Comparison of ENCODE assay signal across 17 mouse cellular contexts in the genomic region with DNA sequence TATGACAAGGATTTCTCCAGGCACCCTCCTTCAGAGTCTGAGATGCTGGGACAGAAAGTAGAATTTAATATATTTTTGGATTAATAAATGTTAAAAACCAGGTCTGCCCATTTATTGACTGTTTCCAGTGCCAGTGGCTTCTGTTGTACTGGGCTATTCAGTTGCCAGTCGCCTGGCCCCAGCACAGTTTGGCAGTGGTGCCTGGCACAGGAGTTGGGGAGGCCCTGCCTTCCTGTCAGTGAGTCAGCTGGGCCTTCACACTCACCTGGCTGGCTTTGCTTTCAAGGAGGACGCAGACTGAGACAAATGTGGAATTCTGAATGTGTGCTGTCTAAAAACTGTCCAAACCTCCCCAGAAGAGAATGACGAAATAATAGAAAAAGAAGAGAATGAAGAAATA. TPM values are rescaled to one million over a fixed set of nuclear protein-coding genes. Genes with fewer than 3 reads are reported as not detected.
"Had no signal": no experiment of that assay in that cellular context is flagged by ENCODE, and none has a peak within 500 bp of the region (broad histone marks: within the 10 kb centered on the region; RNA-seq: fewer than 3 reads in every experiment).

No protein-coding gene starts in this region.

- H3K9ac ChIP-seq: kidney, embryonic 15.5 days; liver, embryonic 13.5 days; liver, postnatal 0 days; lung, embryonic 15.5 days; midbrain, embryonic 15.5 days; neural tube, embryonic 13.5 days had no signal

- H3K4me1 ChIP-seq: liver, embryonic 13.5 days; lung, embryonic 15.5 days; midbrain, embryonic 15.5 days; neural tube, embryonic 13.5 days had no signal

- H3K9me3 ChIP-seq: kidney, embryonic 15.5 days; limb, embryonic 10.5 days; liver, embryonic 13.5 days; lung, embryonic 15.5 days; megakaryocyte, embryonic 14.5 days; midbrain, embryonic 15.5 days; neural tube, embryonic 13.5 days had no signal

- H3K4me3 ChIP-seq: kidney, embryonic 15.5 days; left cerebral cortex, adult 2 months; limb, embryonic 10.5 days; liver, embryonic 13.5 days; lung, embryonic 15.5 days; megakaryocyte, embryonic 14.5 days; midbrain, embryonic 15.5 days; neural tube, embryonic 13.5 days had no signal

- H3K4me2 ChIP-seq: kidney, embryonic 15.5 days; liver, embryonic 13.5 days; lung, embryonic 15.5 days; midbrain, embryonic 11.5 days; midbrain, embryonic 15.5 days; neural tube, embryonic 13.5 days had no signal

- H3K27me3 ChIP-seq: kidney, embryonic 15.5 days; liver, embryonic 13.5 days; lung, embryonic 15.5 days; megakaryocyte, embryonic 14.5 days; midbrain, embryonic 15.5 days; neural tube, embryonic 13.5 days had no signal

- H3K27ac ChIP-seq: kidney, embryonic 15.5 days; left cerebral cortex, adult 2 months; limb, embryonic 10.5 days; liver, embryonic 13.5 days; lung, embryonic 15.5 days; midbrain, embryonic 15.5 days; neural tube, embryonic 13.5 days had no signal

- DNase-seq: kidney, postnatal 25 days; liver, embryonic 13.5 days; liver, postnatal 0 days; lung, postnatal 14 days; right cerebral cortex, postnatal 4 days; thymus, adult 18-20 months; thymus, postnatal 14 days had no signal

RNA-seq across cellular contexts. Expression of gene Kcp, which starts 29.5 kb away (rescaled TPM):
- total RNA-seq: monocyte, adult 5-6 weeks had no signal
- polyA plus RNA-seq: macrophage had no signal
